Mouse (Mus musculus) B cell, adult 2 months (primary cell): ENCODE results near the gene Smpd3.
A peak's percentile ranks its signal among the peaks of the same experiment; 100 is the strongest.

Source experiments
- DNase-seq, 2 experiments: peaks; one replicate each; pipeline ENCODE4 v3.0.0; 2022

The Smpd3 gene

DNA sequence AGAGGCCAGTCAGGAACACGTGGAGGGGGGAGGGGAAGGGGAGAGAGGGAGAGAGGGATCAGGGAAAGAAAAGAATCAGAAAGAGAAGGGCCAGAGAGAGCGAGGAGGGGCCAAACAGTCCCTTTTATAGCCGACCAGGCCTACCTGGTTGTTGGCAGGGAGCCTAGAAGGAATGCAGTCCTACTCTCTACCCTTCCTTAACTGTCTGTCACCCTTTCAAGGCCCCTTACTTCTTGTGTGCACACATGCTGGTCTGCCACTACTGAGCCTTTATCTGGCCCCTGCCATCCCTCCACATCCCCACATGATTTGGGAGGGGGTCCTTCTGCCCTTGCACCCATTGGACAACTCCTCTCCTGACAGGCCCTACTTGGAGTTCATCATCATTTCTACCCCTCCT, 49.1 kb downstream of the Smpd3 start:
- DNase-seq: no peak

DNA sequence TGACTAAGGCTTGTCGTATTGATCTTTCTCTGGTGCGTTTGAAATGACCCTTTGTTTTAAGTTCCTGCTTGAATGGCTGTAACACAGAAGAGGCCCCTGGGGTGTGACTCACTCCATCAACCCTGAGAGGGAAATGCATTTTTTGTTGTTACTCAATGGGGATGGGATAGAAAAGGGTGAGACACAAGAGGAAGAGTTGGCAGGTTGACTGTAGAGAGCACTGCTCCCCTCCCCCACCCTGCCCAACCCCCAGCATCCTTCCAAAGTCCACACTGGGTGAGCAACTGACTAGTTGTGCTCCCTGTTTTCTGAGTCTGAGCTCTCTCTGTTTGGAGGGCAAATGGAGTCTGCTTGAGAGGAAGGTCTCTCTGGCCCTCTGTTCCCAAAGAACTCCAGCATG, 50.3 kb downstream of the Smpd3 start:
- DNase-seq: no peak

DNA sequence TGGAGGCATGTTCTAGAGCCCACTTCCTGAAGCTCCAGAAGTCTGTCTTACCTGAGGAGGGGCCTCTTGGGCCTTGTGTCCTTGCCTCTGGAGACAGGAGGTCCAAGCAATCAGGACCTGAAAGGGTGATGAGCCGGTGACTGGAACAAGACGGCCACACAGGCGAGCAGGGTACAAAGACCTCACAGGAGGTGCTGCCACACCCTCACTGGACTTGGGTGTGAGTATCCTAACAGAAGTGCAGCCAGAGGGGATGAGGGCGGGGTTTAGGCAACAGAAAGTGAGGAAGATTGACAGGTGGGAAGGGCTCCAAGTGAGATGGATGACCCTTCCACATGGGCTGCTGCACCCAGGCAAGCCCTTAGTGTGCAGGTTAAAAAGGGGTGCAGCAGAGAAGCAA, 56.9 kb downstream of the Smpd3 start:
- no peak for DNase-seq

DNA sequence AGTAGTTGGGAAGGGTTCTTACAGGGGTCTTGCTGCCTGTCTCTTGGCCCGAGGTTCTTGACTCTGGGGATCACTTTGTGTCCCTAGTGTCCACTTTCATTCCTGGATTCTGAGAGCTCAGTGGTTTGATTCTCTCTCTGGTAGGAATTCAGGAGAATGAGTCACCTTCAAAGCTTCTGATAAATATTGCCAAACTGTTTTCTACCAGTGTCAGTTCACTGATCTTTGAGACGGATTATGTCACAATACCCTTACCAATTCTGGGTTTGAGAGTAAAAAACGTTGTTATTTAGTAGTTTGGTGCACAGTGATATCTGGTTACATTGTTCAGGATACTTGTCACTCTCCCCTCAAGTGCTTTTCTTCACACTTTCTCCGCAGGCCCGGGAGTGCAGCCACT, 57.6 kb downstream of the Smpd3 start:
- DNase-seq: no peak

DNA sequence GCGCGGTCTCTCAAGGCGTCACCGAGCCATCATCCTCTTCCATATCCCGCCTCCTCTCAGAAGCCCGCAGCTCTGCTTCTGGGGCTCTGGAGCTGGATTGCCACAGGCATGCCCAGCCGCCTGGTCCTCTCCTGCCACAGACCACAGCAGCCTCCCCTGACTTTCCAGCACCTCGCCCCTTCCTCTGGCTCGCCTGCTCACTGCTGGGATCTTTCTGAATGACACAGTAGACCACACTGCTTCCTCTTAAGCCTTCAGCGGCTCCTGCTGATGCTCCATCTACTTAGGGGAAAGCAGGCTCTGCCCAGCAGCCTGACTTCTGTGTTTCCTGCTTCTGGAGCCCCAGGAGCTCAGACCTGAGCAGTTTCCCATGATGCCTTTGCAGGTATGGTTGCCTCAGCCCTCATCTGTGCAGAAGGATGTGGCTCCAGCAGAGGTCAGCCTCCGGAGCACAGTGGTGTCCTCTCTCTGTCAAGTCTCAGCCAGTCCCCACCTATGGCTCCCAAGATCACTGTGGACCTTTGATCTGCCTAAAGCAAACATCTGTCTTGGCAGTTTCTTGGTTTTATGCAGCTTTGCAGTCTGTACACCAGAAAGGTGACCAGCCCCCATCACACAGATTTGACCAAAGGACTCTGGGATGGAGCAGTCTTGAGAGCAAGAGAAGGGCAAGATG, 59.3 kb downstream of the Smpd3 start:
- no peak for DNase-seq

DNA sequence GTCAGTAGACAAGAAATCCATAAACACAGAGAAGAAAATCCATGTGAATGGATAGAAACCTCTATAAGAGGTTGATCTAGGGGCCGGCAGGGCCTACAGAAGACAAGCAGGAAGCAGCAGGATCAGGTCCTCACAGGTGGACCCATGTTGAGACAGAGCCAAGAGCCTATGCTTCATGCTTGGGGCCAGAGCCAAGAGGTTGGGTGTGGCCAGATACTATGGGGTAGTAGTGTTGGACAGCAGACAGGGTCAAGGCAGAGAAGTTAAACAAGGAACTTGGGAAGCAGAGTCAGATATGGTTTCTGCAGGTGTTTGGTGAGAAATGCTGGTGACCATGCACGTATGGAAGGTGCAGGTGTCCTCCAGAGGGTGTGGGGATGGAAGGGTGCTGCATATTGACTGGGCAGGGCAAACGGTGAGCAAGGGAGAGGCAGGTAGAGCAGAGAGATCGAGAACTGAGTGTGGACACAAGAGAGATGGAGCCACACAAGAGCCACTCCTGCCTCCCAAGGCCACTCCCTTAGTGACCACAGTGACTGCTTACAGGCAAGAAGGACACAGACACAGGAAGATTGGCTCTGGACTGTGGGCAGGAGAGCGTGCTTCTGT, 61.0 kb downstream of the Smpd3 start:
- no peak for DNase-seq

DNA sequence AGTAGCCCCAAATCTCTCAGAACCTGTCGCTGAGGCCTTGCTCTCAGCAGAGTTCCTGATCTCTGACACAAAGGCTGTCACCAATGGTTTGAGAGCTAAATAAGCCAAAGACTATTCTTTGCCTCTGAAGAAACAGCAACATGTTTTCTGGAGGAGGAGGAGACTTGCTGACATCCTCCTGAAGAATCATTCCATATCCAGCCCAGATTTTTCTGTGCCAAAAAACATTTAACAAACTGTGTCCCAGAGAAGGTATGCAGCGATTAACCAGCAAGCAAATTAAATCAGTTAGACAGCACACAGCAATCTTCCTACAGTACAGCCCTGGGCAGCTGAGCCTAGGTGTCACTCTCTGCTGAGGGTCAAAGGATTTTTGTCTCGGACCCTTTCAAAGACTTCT, 64.3 kb downstream of the Smpd3 start:
- no peak for DNase-seq

DNA sequence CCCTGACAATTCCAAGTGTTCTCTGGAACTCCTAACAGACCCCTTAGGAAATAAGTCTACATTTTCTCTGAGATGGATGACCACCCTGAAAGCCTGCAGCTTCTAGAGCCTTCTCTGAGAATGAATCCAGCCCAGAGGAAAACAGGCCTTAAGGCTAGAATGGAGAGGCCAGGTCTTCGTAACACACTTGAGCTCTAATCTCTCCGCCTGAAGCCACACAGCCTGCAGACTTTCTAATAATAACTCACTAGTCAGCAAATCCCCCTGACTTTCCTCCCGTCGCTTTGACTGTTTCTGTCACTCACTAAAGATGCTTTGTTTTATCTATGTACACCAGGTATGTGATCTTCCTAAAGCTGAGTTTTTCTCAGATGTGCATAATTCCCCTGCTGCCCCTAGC, 66.4 kb downstream of the Smpd3 start:
- DNase-seq: no peak

DNA sequence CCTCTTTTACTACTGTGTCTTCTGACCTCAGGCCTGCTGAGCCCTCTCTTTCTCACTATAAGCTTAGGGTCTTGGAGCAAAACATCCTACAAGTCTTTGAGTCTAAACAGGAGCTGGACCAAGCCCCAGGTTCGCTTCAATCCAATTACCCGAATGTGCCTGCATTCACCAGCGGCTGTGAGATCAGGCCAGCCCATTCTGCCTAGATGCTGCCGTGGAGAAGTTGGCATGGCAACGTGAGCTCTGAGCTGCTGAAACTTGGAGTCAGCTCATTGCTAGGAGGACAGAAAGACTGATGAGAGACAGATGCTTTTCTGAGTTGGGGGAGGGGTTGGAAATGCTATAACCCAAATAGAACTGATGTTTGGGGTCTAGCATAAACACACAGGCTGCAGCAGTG, 67.0 kb downstream of the Smpd3 start:
- DNase-seq: no peak

DNA sequence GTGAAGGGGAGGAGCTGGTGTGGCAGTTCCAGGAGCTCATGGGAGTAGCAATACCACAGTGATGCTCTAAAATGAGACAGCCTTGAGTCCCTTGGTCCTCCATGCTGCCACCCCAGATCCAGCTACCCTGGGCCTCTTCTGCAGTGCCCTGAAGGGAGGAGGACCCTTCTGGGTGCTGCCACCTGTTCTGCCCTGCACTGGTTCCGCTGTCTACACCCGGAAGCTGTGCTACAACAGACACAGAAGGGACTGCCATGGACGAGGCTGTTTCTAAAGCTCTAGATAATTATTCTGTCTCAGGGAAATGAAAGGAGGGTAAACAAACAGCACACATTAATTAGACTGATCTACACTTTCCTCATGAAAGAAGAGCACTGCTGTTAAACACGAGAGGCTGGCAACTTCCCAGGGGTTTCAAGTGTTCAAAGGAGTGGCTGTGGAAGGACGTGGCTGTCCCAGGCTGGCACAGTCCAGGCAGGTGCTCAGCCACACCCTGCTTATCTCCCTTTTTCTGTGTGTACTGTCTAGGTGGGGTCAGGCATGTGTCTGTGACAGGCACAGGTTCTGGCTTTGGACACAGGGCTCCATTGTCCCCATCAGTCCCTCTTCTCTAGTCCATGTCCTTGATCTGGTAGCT, 69.0 kb downstream of the Smpd3 start:
- DNase-seq: no peak

DNA sequence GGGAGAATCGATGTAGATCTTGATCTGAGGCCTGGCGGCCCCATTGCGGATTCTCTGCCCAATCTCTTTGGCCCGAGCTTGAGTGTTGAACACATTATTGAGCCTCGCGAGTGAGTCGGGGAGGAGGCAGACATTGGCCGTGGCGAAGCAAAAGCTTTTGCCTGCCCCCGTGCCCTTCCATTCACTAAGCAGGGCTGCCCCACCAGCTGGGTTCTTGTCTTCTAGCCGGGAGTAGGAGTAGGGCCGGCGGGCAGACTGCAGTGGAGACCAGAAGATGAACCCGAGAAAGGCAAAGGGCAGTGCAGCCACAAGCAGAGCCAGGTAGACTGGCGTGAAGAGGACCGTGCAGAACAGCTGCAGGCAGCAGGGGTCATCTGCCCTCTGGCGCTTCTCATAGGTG, 72.4 kb downstream of the Smpd3 start:
- DNase-seq: no peak

DNA sequence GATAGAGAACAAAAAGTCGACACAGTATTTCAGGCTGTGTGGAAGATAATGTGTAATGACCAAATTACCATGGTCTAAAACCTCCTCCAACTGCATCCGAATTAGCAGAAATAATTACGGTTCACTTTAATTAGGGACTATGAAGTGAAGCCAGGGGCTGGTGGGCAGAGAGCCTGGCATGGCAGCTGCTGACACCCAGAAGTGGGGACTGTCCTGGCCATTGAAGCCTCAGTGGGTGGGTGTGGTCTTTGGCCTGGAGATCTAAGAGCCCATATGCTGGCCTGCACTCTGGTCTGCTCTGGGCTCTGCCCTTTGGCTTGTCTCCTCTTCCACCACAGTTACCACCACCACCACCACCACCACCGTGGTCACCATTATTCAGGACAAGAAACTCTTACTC, 73.9 kb downstream of the Smpd3 start:
- DNase-seq: no peak

DNA sequence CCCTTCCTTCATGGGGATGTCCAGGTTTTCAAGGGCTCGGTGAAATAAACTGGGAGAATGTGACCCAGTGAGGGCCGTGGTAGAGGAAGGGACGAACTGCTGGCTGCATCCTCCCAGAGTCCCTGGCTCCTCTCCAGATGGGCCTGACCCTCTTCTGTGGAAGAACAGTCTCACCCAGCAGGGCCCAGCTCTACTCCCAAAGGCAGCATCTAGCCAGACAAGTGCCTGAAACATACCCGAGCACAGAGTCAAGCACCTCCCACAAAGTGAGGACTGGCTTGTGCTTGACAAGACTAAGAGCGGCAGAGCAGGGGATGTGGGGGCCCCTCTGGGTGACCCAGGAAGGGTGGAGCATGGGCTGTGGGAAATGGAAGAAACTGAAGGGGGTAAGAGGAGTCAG, 75.4 kb downstream of the Smpd3 start:
- DNase-seq: no peak

DNA sequence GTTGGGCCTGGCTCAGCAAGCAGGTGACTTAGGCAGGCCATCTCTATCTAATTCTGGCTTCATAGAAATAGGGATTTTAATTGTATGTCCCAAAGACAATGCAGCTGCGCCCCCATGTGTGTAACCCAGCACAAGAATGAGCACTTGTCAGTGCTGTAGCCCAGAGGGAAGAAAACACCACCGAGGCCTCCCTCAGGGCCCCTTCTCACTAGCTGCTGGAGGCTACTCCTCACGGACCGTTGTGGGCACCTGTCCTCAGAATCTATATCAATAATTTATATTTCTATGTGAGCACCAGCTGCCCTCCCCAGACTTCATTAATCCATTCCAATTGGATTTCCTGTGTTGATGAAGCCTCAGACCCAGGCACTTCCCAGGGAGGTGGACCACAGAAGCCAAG, 76.9 kb downstream of the Smpd3 start:
- no peak for DNase-seq

DNA sequence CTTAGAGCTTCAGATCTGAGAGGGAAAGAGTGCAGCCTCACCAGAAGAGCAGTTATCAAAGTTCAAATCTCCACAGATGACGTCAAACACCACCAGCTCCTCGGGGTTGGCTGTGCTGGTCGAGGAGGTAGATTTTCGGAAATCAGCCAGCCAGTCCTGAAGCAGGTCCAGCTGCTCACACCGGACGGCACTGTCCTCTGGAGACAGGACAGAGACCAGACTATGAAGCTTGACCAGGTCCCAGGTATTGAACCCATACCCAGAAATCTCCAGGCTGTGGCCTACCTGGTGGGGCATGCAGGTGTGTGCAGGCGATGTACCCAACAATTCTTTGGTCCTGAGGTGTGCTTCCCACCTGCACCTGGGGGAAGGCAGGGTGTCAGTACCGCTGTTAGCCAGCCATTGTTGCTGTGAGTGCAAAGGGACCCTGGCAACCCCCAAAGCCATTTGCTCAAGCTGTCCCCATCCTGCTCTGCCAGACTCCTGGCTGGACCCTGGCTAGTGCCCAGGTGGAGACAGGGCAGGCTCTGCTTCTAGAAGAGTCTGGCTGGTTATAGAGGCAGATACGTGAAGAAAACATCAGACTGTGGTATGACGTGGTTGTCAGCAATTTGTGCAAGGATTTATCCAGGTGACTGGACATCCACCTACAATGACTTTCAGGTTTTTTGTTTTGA, 78.1 kb downstream of the Smpd3 start:
- DNase-seq: no peak

DNA sequence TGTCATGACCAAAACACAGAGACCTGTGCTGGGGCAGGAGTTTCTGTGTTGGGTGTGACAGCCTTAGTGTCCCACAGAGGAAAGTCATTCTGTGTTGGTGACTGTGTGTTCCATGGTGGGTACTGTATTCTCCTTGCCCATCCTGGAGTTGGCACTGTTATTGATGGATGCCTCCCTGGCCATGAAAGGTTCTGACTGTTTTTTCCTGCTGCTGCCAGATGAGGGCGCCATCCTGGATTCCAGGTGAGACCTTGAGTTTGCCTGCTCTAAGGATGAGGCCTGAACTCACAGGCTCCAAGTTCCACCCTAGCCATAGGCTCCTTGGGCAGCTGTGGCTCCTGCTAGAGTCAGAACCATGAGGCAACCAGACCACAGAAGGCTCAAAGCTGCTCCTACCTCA, 79.6 kb downstream of the Smpd3 start:
- DNase-seq: peak; percentile 64 to 69

DNA sequence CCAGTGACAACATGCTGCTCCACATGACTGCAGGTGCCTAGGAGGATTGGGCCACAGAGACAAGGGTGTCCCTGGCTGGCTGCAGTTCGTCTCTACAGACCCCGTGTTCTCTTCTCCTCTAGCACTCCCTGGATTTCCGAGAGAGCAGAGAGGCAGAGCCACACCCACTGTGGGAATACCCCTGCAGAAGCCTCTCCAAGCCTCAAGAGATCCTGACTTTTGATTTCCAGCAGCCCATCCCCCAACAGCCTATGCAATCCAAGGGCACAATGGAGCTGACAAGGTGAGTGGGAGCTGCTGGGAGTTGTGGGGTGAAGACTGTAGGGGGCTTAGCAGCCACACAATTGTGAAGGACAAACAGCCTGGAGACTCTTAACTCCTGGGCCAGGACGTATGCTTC, 87.6 kb downstream of the Smpd3 start:
- no peak for DNase-seq

DNA sequence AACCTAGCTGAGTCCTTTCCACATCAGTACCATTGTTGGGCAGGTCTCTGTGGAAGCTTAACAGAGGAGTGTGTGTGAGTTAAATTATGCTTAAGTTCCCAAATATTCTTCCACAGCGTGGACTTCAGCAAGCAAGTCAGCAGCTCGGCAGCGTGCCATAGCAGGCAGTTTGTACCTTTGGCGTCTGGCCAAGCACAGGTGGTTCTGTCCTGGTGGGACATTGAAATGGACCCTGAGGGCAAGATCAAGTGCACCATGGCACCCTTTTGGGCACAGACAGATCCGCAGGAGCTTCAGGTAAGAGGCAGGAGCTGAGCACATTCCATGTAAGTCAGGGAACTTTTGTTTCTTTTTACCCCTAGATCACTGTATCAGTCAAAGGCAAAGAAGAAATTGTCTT, 100.7 kb downstream of the Smpd3 start:
- DNase-seq: no peak

DNA sequence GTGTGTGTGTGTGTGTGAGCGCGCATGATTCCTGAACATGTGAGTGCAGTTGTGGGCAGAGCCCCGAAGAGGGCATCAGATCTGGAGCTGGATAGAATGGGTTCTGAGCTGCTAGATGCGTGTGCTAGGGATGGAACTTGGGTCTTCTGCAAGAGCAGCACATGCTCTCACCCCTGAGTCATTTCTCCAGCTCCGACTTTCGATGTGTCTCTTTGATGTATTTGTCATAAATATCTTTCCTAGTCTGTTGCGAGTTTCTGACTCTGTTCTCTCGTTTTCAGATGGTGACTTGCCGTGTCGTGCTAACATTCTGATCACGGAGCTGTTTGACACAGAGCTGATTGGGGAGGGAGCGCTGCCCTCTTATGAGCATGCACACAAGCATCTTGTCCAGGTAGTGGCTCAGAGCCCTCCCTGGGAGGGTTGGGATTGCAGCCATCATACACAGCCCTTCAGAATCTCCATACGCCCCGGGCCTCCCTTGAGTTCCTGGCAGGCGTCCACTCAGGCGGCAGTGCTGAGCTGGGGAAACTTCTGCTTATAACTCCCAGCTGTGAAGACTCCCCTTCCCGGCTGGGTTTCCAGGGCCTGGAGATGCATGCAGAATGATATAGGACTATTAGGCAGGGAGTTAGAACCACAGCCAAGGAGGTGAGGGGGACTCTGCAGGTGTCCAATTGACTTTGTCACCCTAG, 103.1 kb downstream of the Smpd3 start:
- no peak for DNase-seq

DNA sequence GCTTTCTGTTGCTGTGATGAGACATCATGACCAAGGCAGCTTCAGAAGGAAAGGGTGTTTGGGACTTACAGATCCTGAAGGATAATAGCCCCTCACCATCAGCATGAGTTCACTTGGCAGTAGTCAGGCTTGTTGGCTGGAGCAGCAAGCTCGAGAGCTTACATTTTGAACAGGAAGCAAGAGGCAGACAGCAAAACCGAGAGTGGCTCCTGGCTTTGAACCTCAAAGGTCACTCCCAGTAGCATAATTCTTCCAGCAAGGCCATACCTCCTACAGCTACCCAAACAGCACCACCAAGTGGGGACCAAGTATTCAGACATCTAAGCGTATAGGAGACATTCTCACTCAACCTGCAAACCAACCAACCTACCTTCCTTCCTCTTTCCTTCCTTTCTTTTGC, 105.0 kb downstream of the Smpd3 start:
- no peak for DNase-seq

DNA sequence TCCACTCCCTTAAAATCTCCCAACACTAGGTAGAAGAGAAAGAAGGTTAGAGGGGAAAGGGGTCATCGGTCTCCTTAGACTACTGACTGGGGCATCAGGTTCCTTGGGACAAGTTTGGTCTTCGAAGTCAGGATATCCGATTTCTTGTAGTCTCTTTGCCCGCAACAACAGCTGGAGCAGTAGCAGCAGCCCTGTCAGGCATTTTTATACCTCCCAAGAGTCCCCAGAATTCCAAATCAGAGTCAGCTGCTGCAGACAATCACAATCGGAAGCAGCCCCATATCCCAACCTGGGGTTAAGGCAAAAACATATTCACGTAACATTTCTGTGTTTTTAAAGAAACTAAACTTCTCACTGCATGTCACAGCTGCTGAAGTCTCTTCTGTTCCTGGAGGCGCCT, 106.3 kb downstream of the Smpd3 start:
- DNase-seq: no peak

DNA sequence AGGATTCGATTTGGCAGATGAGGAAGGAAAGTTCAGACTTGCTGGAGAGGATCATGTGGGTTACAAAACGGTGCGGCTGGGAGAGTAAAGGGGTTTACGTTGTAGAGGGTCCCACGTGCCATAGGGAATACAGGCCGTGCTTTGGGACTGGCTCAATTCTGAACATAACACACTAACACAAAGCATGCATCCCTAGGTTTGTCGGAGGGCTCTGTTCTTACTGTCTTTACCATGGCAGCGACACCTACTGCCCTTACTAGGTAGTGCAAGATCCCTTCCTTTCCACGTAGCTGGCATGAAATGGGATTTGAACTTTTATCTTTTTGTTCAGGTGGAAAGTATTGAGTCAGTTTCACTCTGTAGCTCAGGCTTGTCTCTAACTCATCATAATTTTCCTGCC, 111.2 kb downstream of the Smpd3 start:
- DNase-seq: peak; percentile 61 to 67

DNA sequence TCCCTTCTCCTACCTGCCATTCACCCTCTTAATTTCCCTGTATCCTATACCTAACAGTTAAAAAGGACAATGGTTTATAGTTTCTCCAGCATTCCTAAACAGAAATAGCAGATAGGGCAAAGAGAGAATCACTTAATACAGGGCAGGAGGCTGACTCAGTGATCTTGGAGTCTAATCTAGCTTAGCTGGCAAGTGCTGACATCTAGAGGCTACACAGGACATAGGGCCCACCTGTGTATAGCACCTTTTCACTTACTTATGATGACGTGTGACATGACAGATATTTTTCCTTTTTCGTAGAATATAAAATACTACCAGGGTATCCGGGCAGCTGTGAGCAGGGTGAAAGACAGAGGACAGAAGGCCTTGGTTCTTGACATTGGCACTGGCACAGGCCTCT, 118.2 kb downstream of the Smpd3 start:
- no peak for DNase-seq

DNA sequence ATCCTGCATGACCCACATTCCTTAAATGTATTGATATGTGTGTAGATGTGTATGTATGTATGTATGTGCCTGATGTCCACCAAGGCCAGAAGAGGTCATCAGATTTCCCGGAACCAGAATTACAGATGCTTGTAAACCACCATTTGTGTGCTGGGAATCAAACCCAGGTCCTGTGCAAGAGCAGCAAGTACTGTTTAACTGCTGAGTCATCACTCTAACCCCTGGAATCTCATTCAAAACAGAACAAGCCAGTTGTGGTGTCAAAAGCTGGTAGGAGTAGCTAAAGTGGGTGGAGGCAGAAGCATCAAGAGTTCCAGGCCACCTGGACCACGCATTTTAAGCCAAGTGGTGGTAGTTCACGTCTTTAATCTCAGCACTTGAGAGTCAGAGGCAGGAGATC, 123.8 kb downstream of the Smpd3 start:
- no peak for DNase-seq
